ENCODE assay signal across 10 mouse cellular contexts in the genomic region with DNA sequence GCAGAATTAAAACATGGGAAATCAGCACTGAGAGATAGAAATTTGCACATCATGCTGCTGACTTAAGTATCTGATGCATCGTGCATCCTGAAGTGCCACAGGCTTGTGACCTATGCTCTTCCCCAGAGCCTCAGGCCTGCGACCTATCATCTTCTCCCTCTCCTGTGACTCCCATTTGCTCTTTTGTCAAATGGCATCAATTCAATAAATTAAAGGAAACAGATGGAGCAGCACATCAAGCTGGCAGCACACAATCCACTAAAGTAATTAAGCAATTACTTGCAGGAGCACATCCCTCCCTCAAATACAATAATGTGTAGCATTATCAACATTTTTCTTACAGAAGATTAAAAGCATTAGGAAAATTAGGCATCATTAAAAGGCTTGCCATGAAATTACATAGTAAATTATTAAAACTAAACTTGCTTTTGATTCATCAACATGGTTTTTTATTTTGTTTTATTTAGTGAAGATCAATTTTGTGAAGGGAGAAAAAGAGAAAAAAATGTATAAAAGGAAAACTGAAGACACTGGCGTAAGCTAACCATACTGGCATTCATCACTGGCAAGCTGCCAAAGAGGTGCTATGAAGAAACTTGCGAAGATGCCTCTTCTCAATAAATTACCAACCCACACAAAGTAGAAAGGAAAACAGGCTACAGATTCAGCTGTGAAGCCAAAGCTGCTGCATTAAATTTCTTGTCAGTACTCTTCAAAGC.
DNase-seq lines count a peak whose midpoint lies in the region; ATAC-seq lines count a peak whose summit lies in the region.
"Had no signal": no experiment of that assay in that cellular context is flagged by ENCODE, and none has a peak within 500 bp of the region (broad histone marks: within the 10 kb centered on the region; RNA-seq: fewer than 3 reads in every experiment).

No protein-coding gene starts in this region.

- peak; percentile 56 for ATAC-seq in neural tube, embryonic 12.5 days (ENCODE audit: low FRiP score, low read depth)
- no peak for ATAC-seq in neural tube, embryonic 15.5 days (ENCODE audit: low FRiP score)

- intact Hi-C loops in left cerebral cortex, postnatal 25 days (cut with DNase I), result no loop called here

- peak; percentile 8 for DNase-seq in embryo, embryonic 11 days
- no peak for DNase-seq in embryo, embryonic 10 days (ENCODE audit: low spot score)
- peak; percentile 22 to 61 for DNase-seq in left cerebral cortex, postnatal 25 days (ENCODE audit: low spot score in 2 of 2)
- no peak for DNase-seq in urinary bladder, adult 18-20 months (ENCODE audit: low spot score in 2 of 2)
- no peak for DNase-seq in heart, adult 9 months (ENCODE audit: low spot score in 2 of 2)
- no peak for DNase-seq in gastrocnemius, adult 18-20 months (ENCODE audit: low spot score)

- H3K27ac ChIP-seq in neural tube, embryonic 12.5 days, result no peak overlapping the region
- H3K27ac ChIP-seq in neural tube, embryonic 15.5 days (replicated peaks), result no peak overlapping the region
- H3K27ac ChIP-seq: heart, embryonic 13.5 days; layer of hippocampus, adult 2 months had no signal

- no peak overlapping the region for H3K9ac ChIP-seq in neural tube, embryonic 12.5 days
- H3K9ac ChIP-seq in neural tube, embryonic 15.5 days (replicated peaks), result no peak overlapping the region
- H3K9ac ChIP-seq: heart, embryonic 13.5 days had no signal

- H3K27me3 ChIP-seq in neural tube, embryonic 12.5 days (replicated peaks), result no peaks in the 10 kb centered on the region
- H3K27me3 ChIP-seq in neural tube, embryonic 15.5 days (replicated peaks), result no peaks in the 10 kb centered on the region
- H3K27me3 ChIP-seq: heart, embryonic 13.5 days had no signal

- no peak overlapping the region for H3K4me2 ChIP-seq in neural tube, embryonic 12.5 days (replicated peaks)
- H3K4me2 ChIP-seq in neural tube, embryonic 15.5 days, result no peak overlapping the region
- H3K4me2 ChIP-seq: heart, embryonic 13.5 days had no signal

- H3K4me1 ChIP-seq in neural tube, embryonic 12.5 days, result no peaks in the 10 kb centered on the region
- no peaks in the 10 kb centered on the region for H3K4me1 ChIP-seq in neural tube, embryonic 15.5 days
- H3K4me1 ChIP-seq: heart, embryonic 13.5 days had no signal

- H3K4me3 ChIP-seq in neural tube, embryonic 12.5 days, result no peak overlapping the region
- no peak overlapping the region for H3K4me3 ChIP-seq in neural tube, embryonic 15.5 days (replicated peaks)
- H3K4me3 ChIP-seq: heart, embryonic 13.5 days; layer of hippocampus, adult 2 months had no signal

- H3K36me3 ChIP-seq in neural tube, embryonic 12.5 days, result no peaks in the 10 kb centered on the region
- H3K36me3 ChIP-seq in neural tube, embryonic 15.5 days, result no peaks in the 10 kb centered on the region
- H3K36me3 ChIP-seq: heart, embryonic 13.5 days had no signal

- no peaks in the 10 kb centered on the region for H3K9me3 ChIP-seq in neural tube, embryonic 12.5 days
- H3K9me3 ChIP-seq in neural tube, embryonic 15.5 days (replicated peaks), result no peaks in the 10 kb centered on the region
- H3K9me3 ChIP-seq: heart, embryonic 13.5 days had no signal

- 55% methylated on average over 4 of the region's 4 CpGs for WGBS in neural tube, embryonic 12.5 days
- 15% methylated on average over 4 of the region's 4 CpGs for WGBS in neural tube, embryonic 15.5 days

Comparison
In these comparisons a context has a peak if more than half of its experiments do, and no peak if none do; other contexts are left out.
1. DNase-seq: peak in embryo, embryonic 11 days (single experiment) and left cerebral cortex, postnatal 25 days (2 of 2); none in embryo, embryonic 10 days (single experiment), urinary bladder, adult 18-20 months (0 of 2), heart, adult 9 months (0 of 2) and gastrocnemius, adult 18-20 months (single experiment).